Mouse (Mus musculus) spleen, postnatal 4 days (tissue): Measurements from ENCODE around the gene Ggcx.
"Not testable (repeated sequence)": the region's sequence is repeated elsewhere in the genome, so short reads cannot be mapped to it uniquely, and the experiment has no call there.

Experiments
- DNase-seq, 2 experiments: peaks; one replicate each; pipeline ENCODE4 v3.0.0; 2022; ENCODE audit warnings: low spot score in 2 of 2

Gene Ggcx

GRCm38 (mm10) chr6:72429061-72429842 is 15.1 kb downstream of the Ggcx start:
- no peak for DNase-seq

GRCm38 (mm10) chr6:72430989-72431921 is 17.1 kb downstream of the Ggcx start:
- DNase-seq = no peak

DNA sequence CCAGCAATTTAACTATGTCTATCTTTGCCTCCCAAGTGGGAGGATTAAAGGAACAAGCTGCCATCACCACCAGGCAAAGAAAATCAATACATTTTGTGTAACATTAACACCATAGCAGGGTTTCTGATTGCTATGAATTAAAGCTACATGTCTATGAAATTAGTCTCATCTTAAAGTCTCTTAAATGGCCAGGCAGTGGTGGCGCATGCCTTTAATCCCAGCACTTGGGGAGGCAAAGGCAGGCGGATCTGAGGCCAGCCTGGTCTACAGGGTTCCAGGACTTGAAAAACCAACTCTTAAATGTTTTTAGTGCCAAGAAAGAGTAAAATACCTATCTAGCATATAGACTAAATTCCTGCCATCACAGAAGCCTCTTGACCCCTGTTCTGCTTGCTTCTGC is 18.0 kb downstream of the Ggcx start:
- no peak for DNase-seq

DNA sequence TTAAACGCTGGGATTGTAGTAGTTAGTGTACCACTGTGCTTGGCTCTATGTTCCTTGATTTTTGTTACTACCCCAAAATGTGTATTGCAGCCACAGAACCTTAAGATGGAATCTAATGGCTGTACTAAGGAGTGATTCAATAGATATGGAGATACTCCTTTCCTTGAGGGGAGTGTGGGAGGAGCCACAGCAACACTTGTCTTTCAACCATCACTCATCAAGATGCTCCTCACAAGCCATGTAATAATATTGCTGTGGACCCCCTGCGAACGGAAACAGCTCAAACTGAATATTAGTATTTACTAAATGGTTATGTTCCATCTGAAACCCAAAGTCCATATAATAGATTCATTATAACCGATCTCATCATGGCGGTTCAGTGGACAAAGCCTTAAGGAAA is 24.1 kb downstream of the Ggcx start:
- no peak for DNase-seq

DNA sequence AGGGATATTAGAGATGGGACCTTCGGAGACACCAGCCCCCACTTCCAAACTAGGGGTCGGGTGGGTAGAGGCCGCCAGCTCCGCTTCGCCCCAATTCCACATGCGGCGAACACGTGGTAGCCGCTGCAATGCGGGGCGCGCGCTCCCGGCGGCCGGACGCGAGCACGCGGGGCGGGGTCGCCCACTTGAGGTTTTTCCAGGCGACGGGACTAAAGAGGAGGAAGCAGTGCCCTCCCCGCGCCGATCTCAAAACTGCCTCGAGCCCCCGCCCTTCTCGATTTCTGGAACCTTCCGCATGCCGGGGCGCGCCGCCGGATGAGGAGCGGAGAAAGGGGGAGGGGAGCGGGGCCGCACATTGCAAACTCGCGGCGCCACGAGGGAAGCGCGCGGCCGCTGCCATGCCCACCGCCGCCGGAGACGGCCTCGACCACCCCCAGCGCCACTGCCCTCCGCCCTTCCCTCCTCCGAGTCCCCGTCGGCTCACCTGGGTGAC is 24.8 kb downstream of the Ggcx start:
- DNase-seq = peak; percentile 83 to 92

DNA sequence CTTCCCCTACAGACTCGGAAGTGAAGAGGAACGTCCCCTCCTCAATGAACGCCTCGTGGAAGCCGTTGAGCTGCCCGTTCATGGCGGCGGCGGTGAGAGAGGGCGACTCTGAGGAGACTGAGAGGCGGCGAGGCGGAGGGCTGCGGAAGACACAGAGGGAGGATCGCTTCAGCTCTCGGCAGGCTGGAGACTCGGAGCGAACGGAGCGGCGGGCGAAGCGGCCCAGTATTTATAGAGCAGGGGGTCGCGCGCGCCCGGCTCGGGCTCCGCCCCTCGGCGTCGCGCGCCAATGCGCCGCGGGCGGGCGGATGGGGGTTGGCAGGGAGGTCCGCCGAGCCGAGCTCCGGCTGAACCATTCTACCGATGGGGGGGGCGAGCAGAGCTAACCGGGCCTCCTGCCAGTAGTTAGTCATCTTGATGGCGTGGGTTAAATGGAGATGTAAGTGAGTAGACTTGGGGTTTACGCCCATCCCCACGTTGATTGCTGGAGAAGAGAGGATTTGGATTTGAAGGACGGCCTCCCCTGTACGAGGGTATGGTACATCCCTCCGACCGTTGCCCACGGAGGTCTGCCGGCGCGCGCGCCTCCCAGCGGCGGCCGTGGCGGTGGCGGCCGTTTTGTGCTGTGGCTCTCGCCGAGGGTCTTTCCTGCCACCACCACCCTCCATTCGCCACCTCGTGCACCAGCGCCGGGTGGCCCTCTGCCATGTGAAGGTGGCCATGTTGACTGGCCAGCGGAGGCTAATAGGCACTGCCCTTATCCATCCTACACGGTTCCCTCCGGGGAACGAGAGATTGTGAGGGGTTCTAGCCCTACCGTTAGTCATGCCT is 25.5 kb downstream of the Ggcx start, which contains the start of gene Mat2a:
Mat2a (minus strand) TSS at position 204 of the 831 bp plus-strand sequence.
- peak; percentile 92 to 96 for DNase-seq

DNA sequence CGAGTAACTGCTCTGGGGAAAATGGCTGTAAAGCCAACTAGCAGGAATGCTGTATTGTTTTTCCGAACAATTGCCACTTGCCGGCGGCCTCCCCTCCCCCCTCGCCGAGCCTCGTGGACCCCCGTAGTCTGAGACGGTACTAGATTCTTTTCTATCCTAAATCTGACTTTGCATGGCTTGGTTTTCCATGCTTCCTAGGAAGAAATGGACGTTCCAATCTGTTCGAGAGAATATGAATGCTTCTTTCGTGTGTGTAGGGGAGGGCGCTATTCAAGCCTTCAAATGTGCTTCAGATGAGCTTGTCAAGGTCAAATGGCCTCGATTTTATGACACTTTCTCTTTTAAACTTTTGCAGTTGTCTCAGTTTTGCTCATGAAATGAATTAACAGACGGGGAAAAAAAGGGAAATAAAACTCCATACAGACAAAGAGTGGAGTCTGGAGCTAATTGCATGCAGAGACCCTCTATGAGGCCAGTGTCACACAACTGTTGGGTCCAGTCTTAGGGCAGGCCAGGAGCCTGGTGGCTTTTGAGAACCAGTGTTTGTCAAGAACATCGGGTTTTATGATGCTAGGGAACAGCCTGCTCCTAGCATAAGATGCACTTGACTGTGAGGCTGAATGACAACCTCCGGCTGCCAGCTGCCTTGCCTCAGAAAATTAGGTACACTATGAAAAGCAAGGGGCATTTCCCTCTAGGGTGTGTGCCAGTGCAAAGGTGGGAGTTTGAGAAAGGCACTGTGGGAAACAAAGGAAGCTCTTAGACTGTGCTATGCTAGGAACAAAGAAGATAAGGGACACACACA is 26.3 kb downstream of the Ggcx start:
- no peak for DNase-seq

DNA sequence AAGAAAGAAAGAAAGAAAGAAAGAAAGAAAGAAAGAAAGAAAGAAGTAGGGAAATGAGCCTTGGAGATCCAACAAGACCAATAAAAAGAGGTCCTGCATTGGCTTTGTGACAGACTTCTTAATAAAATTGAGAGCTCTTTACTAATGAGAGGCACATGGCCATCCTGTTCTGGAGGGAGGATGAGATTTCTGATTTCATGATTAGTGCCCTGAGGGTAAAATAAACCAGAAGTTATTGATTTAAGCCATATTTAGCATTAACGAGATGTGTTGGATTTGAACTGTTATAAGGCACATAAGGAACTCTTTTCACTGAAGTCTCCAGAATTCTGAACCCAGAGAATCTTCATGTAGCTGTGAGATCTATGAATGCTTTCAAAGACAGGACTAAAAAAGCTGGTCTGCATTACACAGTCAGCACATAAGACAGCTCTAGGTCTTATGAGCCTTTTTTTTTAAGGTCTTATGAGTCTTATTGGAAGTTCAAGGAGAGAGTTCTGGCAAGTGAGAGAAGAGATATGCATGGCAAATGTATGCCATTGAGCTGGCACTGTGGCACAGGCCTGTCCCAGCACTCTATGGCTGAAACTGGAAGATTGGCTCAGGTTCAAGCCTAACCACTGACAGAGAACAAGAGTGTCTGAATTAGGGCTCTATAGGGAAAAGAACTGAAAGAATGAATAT is 29.0 kb downstream of the Ggcx start:
- no peak for DNase-seq

DNA sequence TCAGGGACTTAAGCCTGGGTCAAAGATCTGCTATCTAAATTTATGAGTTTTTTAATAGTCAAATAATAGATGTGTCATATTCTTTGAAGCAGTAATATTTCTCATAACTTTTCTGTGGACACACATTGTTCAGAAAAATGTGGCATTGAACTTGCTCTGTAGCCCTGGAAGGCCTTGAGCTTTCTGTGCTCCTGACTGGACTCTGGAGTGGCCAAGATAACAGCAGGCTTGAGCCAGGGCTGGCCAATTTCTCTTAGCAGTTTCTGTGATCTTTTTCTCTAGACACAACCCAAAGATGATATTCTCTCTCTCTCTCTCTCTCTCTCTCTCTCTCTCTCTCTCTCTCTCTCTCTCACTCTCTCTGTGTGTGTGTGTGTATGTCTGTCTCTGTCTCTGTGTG is 30.9 kb downstream of the Ggcx start:
- DNase-seq = no peak

GRCm38 (mm10) chr6:72447487-72447886 is 33.4 kb downstream of the Ggcx start:
- DNase-seq = no peak

DNA sequence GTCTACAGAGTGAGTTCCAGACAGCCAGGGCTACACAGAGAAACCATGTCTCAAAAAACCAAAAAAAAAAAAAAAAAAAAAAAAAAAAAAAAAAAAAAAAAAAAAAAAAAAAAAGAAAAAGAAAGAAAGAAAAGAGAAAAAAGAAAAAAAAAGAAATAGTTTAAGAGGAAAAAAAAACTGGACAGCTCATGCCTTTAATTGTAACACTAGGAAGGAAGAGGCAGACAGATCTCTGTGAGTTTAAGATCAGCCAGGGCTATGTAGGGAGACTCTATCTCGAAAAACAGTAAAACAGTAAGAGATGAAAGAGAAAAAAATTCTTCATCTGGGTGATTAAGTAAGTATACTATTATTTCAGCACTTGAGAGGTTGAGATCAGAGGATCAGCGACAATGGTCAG is 37.7 kb downstream of the Ggcx start:
- not testable (repeated sequence) for DNase-seq

GRCm38 (mm10) chr6:72452329-72452728 is 38.2 kb downstream of the Ggcx start:
- DNase-seq = no peak

- no peak for DNase-seq
Measured at GRCm38 (mm10) chr6:72453578-72453977, 39.5 kb downstream of the Ggcx start.

GRCm38 (mm10) chr6:72454072-72454746 is 40.1 kb downstream of the Ggcx start:
- peak in 1 of 2 experiments; percentile 29 for DNase-seq

- DNase-seq = no peak
Measured at GRCm38 (mm10) chr6:72454833-72455373, 40.8 kb downstream of the Ggcx start.

DNA sequence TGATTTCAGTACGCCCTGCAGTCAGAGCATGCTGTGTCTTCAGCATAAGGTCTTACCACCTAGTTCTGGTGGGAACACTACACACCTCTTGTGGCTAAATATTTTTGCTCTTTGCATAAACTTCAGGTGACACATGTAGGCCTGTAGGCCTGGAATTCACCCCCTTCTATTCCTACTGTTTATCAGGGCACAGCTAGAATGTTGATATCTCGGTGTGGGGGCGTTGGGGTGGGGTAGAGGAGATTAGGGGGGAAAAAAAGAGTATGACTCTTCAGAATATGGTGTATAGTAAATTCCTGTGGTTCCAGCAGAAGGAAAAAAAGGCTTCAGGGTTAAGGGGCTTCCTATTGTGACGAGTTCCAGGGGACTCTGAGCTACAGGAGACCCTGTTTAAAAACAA is 42.5 kb downstream of the Ggcx start:
- DNase-seq = no peak

DNA sequence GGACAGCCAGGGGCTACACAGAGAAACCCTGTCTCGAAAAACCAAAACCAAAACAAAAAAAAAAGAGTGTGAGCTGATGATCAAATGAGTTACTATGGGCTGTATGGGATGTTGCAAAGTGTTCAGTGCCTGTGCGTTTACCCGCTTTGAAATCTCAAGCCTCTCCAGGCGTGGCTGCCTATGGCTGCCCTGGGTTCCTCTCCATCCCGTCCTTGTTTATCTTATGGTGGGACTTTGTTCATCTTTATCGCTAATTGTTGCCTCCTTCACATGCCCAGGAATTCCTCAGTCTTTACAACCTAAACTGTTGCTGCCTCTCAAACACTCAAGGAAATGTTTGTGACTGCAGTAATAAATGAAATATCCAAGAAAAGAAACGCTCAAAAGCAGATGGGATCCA is 44.3 kb downstream of the Ggcx start:
- no peak for DNase-seq

- DNase-seq = no peak
Measured at GRCm38 (mm10) chr6:72458921-72459320, 44.8 kb downstream of the Ggcx start.

DNA sequence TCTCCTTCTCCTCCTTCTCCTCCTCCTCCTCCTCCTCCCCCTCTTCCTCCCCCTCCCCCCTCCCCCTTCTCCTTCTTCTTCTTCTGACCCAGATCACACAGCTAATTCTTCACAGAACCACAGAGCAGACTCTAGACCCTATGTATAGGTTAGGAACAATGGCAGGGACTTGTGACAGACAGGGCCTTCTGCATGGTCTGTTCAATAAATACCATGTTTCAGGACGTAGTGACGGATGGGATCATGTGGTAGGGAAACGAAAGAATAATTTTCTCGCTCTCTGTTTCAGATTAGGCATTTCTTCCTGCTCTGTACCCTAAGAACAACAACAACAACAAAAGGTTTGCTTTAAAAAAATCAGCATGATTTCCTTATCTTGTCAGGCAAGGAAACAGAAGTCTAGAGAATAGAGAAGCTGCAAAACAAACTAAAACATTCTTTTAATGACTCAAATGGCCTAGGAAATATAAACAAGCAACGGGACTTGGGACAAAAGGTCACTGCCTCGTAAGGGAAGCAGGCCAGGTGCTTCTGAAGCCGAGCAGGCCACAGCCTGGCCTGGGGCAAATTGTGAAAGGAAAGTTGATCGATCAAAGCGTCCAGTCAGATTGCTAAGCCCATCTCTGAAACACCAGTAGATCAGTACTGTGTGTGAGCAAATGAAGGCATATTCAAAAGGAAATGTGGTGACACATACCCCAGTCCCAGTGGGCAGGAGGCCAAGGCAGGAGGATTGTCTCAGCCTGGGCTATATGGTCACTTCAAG is 46.1 kb downstream of the Ggcx start:
- no peak for DNase-seq
